Comparison of ENCODE assay signal across 19 mouse cellular contexts in the genomic region with DNA sequence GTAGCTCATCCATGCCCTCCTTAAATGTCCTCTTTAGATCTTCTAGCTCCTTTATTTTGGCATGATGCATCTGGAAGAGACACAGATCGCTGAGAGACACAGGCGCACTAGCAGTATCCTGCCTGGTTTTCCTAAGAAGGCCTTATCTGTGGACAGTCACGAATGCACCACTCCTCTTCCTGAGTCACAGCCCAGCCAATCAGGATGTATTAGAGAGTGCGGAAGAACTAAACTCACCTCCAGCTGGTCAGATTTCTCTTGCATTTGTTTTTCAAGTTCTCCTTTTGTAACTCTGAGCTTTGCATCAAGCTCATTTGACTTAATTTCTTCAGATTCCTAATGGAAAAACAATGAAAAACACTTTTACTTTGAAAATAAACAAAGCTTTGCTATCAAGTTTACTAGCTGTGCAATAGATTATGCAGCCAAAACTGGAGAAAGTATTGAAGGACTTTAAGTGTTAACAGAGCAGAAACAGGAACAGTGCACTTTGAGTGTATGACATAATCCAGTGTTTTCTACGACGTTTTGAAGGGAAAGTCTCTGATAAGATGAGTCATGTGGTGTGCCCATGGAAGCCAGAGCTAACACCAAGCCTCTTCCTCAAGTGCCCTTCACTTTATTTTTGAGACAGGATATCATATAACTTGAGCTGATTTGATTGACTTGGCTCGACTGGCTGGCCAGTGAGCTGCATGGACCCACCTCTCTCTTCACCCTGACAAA. TPM values are rescaled to one million over a fixed set of nuclear protein-coding genes. Genes with fewer than 3 reads are reported as not detected.
DNase-seq lines count a peak whose midpoint lies in the region; ATAC-seq and TF ChIP-seq lines count a peak whose summit lies in the region.
"Had no signal": no experiment of that assay in that cellular context is flagged by ENCODE, and none has a peak within 500 bp of the region (broad histone marks: within the 10 kb centered on the region; RNA-seq: fewer than 3 reads in every experiment).

No protein-coding gene starts in this region.

- no peak overlapping the region for H3K4me3 ChIP-seq in heart, embryonic 10.5 days
- no peak overlapping the region for H3K4me3 ChIP-seq in lung, embryonic 15.5 days
- H3K4me3 ChIP-seq in lung, adult 2 months (replicated peaks; ENCODE audit: extremely low read depth, low read depth, low read length) = no peak overlapping the region
- H3K4me3 ChIP-seq in liver, embryonic 14.5 days (ENCODE audit: insufficient read depth in 1 of 2, low read depth in 2 of 2, low read length in 2 of 2) = no peak overlapping the region
- H3K4me3 ChIP-seq in hindbrain, embryonic 13.5 days = no peak overlapping the region
- H3K4me3 ChIP-seq: forebrain, embryonic 10.5 days; limb, embryonic 12.5 days; neural tube, embryonic 13.5 days had no signal

- 30% methylated on average over 7 of the region's 7 CpGs for WGBS in heart, embryonic 10.5 days
- WGBS in lung, embryonic 15.5 days = 48% methylated on average over 7 of the region's 7 CpGs
- 36% methylated on average over 7 of the region's 7 CpGs for WGBS in lung, adult 2 months
- WGBS in liver, embryonic 14.5 days (ENCODE audit: insufficient replicate concordance) = 9% methylated on average over 7 of the region's 7 CpGs
- WGBS in hindbrain, embryonic 13.5 days = 90% methylated on average over 7 of the region's 7 CpGs

- H3K4me2 ChIP-seq in lung, embryonic 15.5 days = no peak overlapping the region
- peak overlapping the region; percentile 48 for H3K4me2 ChIP-seq in liver, embryonic 14.5 days (ENCODE audit: low read depth)
- H3K4me2 ChIP-seq in hindbrain, embryonic 13.5 days = no peak overlapping the region
- H3K4me2 ChIP-seq: limb, embryonic 12.5 days; neural tube, embryonic 13.5 days had no signal

- intact Hi-C loops in heart, postnatal 10 days (cut with DNase I) = no loop called here
- intact Hi-C loops in left cerebral cortex, postnatal 10 days (cut with DNase I) = no loop called here

- H3K9me3 ChIP-seq in heart, embryonic 10.5 days = no peaks in the 10 kb centered on the region
- no peaks in the 10 kb centered on the region for H3K9me3 ChIP-seq in lung, embryonic 15.5 days
- no peaks in the 10 kb centered on the region for H3K9me3 ChIP-seq in liver, embryonic 14.5 days (ENCODE audit: control insufficient read depth, low read length)
- H3K9me3 ChIP-seq in hindbrain, embryonic 13.5 days = no peaks in the 10 kb centered on the region
- H3K9me3 ChIP-seq: forebrain, embryonic 10.5 days; limb, embryonic 12.5 days; neural tube, embryonic 13.5 days had no signal

- H3K9ac ChIP-seq in lung, embryonic 15.5 days = no peak overlapping the region
- no peak overlapping the region; the same call in 1 of the 2 replicates for H3K9ac ChIP-seq in liver, embryonic 14.5 days (replicated peaks)
- H3K9ac ChIP-seq in hindbrain, embryonic 13.5 days = no peak overlapping the region
- H3K9ac ChIP-seq: limb, embryonic 12.5 days; neural tube, embryonic 13.5 days had no signal

- no peaks in the 10 kb centered on the region for H3K27me3 ChIP-seq in heart, embryonic 10.5 days (ENCODE audit: insufficient read depth, poor library complexity, severe bottlenecking)
- H3K27me3 ChIP-seq in lung, embryonic 15.5 days = no peaks in the 10 kb centered on the region
- no peaks in the 10 kb centered on the region for H3K27me3 ChIP-seq in liver, embryonic 14.5 days (ENCODE audit: control insufficient read depth, insufficient read depth, low read length)
- H3K27me3 ChIP-seq in hindbrain, embryonic 13.5 days = no peaks in the 10 kb centered on the region
- H3K27me3 ChIP-seq: limb, embryonic 12.5 days; neural tube, embryonic 13.5 days had no signal

- no peak for TF ChIP-seq EP300 in liver, embryonic 14.5 days (IDR thresholded peaks at IDR 0.05; ENCODE audit: low read depth)

- peaks cover 41% of the 10 kb centered on the region for H3K4me1 ChIP-seq in heart, embryonic 10.5 days
- H3K4me1 ChIP-seq in lung, embryonic 15.5 days = peaks cover 9% of the 10 kb centered on the region
- peaks cover 3% of the 10 kb centered on the region; the same call in 1 of the 2 replicates for H3K4me1 ChIP-seq in lung, adult 2 months (ENCODE audit: control insufficient read depth, insufficient read depth, low read length)
- peaks cover 26 to 31% of the 10 kb centered on the region in 2 experiments for H3K4me1 ChIP-seq in liver, embryonic 14.5 days (replicated peaks; ENCODE audit: control insufficient read depth in 2 of 2, insufficient read depth in 2 of 2, low read length in 1 of 2)
- H3K4me1 ChIP-seq in hindbrain, embryonic 13.5 days (replicated peaks) = no peaks in the 10 kb centered on the region
- H3K4me1 ChIP-seq: forebrain, embryonic 10.5 days; limb, embryonic 12.5 days; neural tube, embryonic 13.5 days had no signal

- H3K27ac ChIP-seq in heart, embryonic 10.5 days = peak overlapping the region; percentile 19; the same call in 1 of the 2 replicates
- H3K27ac ChIP-seq in lung, embryonic 15.5 days = peak overlapping the region; percentile 63
- H3K27ac ChIP-seq in liver, embryonic 14.5 days = peak overlapping the region; percentile 63
- no peak overlapping the region for H3K27ac ChIP-seq in hindbrain, embryonic 13.5 days
- H3K27ac ChIP-seq: forebrain, embryonic 10.5 days; limb, embryonic 12.5 days; neural tube, embryonic 13.5 days had no signal

- TF ChIP-seq POLR2A in lung, adult 2 months (IDR thresholded peaks at IDR 0.05; ENCODE audit: borderline replicate concordance, extremely low read depth, low read depth, low read length) = no peak

- no peak for TF ChIP-seq CTCF in lung, adult 2 months (IDR thresholded peaks at IDR 0.05; ENCODE audit: insufficient read depth, low read length)
- no peak for TF ChIP-seq CTCF in liver, embryonic 14.5 days (IDR thresholded peaks at IDR 0.05; ENCODE audit: low read depth)

- peak; percentile 35; the same call in 1 of the 2 replicates for ATAC-seq in lung, embryonic 15.5 days (ENCODE audit: borderline replicate concordance, extremely low read depth, low FRiP score, low TSS enrichment)
- peak; percentile 66; the same call in 1 of the 2 replicates for ATAC-seq in liver, embryonic 14.5 days (ENCODE audit: insufficient read depth)
- peak; percentile 21 for ATAC-seq in megakaryocyte progenitor cell, adult 5-6 weeks (replicated peaks; ENCODE audit: poor library complexity)
- ATAC-seq in hindbrain, embryonic 13.5 days (ENCODE audit: low FRiP score) = no peak
- ATAC-seq: activated CD4-positive, CD25-positive, alpha-beta regulatory T cell, adult 4 months; intestine, postnatal 0 days had no signal

- DNase-seq in heart, embryonic 10.5 days (ENCODE audit: low spot score) = no peak
- no peak for DNase-seq in heart, postnatal 10 days
- no peak for DNase-seq in lung, adult 2 months
- peak in 1 of 3 experiments; percentile 35 for DNase-seq in liver, embryonic 14.5 days (ENCODE audit: low read depth in 3 of 3, low spot score in 3 of 3)
- DNase-seq in left cerebral cortex, postnatal 10 days (ENCODE audit: extremely low spot score in 1 of 2, low spot score in 2 of 2) = no peak
- DNase-seq: cerebellum, adult 9-11 months; kidney, postnatal 4 days; layer of hippocampus, postnatal 36 days; midbrain, embryonic 14.5 days; retina, postnatal 1 day had no signal

- peaks cover 79% of the 10 kb centered on the region for H3K36me3 ChIP-seq in heart, embryonic 10.5 days
- H3K36me3 ChIP-seq in lung, embryonic 15.5 days = peaks cover 69% of the 10 kb centered on the region
- peaks cover 16% of the 10 kb centered on the region for H3K36me3 ChIP-seq in liver, embryonic 14.5 days (replicated peaks; ENCODE audit: control insufficient read depth, insufficient read depth, low read depth)
- peaks cover 78% of the 10 kb centered on the region for H3K36me3 ChIP-seq in hindbrain, embryonic 13.5 days

RNA-seq across cellular contexts. Expression of a gene that starts 20.9 kb away (rescaled TPM):
- polyA plus RNA-seq in heart, embryonic 10.5 days (2016; fragmentation: Nextera tagmentation; extraction: Ambion mirVana) = 14.7 and 15.2 TPM in 2 replicates
- 10 to 100 TPM; 22.2 to 29.6 TPM for total RNA-seq in heart, postnatal 10 days (2021)
- polyA plus RNA-seq in lung, embryonic 15.5 days (2015; fragmentation: Nextera tagmentation; extraction: Ambion mirVana) = 26.2 and 27.8 TPM in 2 replicates
- polyA plus RNA-seq in lung, adult 2 months (2012; rRNA removed) = 5.6 and 7.5 TPM in 2 replicates
- 1.5 and 2.3 TPM in 2 replicates for polyA plus RNA-seq in liver, embryonic 14.5 days (2012; rRNA removed)
- 4.9 and 5.1 TPM in 2 replicates for polyA plus RNA-seq in liver, embryonic 14.5 days (2014; fragmentation: Nextera tagmentation; extraction: Ambion mirVana)
- 6.6 and 7.3 TPM in 2 replicates for total RNA-seq in megakaryocyte progenitor cell, adult 5-6 weeks (2015)
- 23.8 and 32.2 TPM in 2 replicates for total RNA-seq in megakaryocyte progenitor cell, adult 5-6 weeks (2017)
- 28.1 and 31.5 TPM in 2 replicates for polyA plus RNA-seq in hindbrain, embryonic 13.5 days (2015; fragmentation: Nextera tagmentation; extraction: Ambion mirVana)
- 10 to 100 TPM; 39.0 to 44.1 TPM for total RNA-seq in left cerebral cortex, postnatal 10 days (2021)

RNA-seq across cellular contexts. Expression of a gene that starts 24.9 kb away (rescaled TPM):
- polyA plus RNA-seq in heart, embryonic 10.5 days (2016; fragmentation: Nextera tagmentation; extraction: Ambion mirVana) = 1.0 TPM in 2 replicates
- under 1 TPM; 0.07 to 0.10 TPM for total RNA-seq in heart, postnatal 10 days (2021)
- polyA plus RNA-seq in lung, embryonic 15.5 days (2015; fragmentation: Nextera tagmentation; extraction: Ambion mirVana) = 0.81 and 0.94 TPM in 2 replicates
- polyA plus RNA-seq in lung, adult 2 months (2012; rRNA removed) = 0.04 TPM in 1 of 2 replicates, not detected in the other
- polyA plus RNA-seq in liver, embryonic 14.5 days (2012; rRNA removed) = under 0.01 and 0.02 TPM in 2 replicates
- polyA plus RNA-seq in liver, embryonic 14.5 days (2014; fragmentation: Nextera tagmentation; extraction: Ambion mirVana) = 0.05 TPM in 1 of 2 replicates, not detected in the other
- 0.17 TPM in 1 of 2 replicates, not detected in the other for total RNA-seq in megakaryocyte progenitor cell, adult 5-6 weeks (2015)
- 0.04 TPM in 1 of 2 replicates, not detected in the other for total RNA-seq in megakaryocyte progenitor cell, adult 5-6 weeks (2017)
- 0.77 and 0.96 TPM in 2 replicates for polyA plus RNA-seq in hindbrain, embryonic 13.5 days (2015; fragmentation: Nextera tagmentation; extraction: Ambion mirVana)
- total RNA-seq in left cerebral cortex, postnatal 10 days (2021) = under 1 TPM; 0.84 to 0.85 TPM
- total RNA-seq: hematopoietic stem cell, adult 5-6 weeks had no signal
- polyA plus RNA-seq: activated CD4-positive, CD25-positive, alpha-beta regulatory T cell, adult 4 months had no signal
